Mouse (Mus musculus): ENCODE results near the gene Gjb5. TPM values are rescaled to one million over a fixed set of nuclear protein-coding genes. Genes with fewer than 3 reads are reported as not detected.

The Gjb5 gene
- total RNA-seq, 1 experiment from 2014 or later = 0.37 TPM

DNA sequence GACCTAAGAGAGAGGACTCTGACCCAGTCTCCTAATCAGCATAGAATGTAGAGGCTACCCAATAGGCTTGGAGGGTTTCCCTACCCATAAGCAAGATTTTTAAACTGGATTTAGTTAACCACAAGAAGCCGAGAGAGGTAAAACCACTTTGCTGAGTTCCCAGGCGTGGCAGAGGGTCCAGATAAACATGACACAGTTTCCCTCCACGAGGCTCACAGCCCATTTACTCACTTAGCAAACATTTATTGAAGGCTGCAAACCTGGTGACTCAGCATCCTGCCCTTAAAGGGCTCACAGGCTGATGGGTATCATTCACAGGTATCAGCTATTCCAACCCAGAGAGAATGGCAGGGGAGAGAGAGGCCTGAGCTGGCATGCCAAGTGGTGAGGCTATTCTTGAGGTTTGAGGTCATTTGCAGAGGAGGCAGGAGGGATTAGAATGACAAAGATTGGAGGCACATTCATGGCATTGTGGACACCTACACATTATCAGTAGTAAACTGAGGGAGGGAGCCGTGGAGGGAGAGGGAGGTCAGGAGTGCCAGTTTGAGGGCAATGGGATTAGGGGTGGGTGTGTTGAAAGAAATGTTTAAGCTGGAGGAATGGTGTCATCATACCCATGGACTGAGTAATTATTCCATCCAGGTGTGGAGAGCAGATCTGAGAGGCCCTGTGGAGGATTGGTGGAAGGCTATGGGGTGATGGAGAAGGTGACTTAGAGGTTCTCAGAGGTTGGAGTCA lies 8.3 kb downstream of the Gjb5 start:
- DNase-seq = no peak

DNA sequence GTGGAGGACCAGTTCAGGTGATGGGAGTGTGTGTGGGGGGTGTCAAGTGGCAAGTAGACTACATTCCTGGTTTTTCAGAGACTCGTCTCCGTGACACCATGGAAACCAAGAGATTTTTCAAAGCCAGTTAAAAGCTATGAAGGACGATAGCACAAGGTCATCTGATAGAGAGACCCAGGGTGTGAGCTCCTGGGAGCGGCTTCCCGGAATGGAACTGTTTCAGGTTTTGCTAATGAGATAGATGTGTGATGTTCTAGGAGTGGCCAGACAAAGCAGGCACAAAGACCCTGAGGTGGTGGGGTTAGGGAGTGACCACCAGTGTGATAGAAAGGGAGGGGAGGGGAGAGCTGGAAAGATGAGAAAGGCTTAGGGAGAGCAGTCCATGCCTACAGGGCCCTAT lies 13.0 kb downstream of the Gjb5 start:
- DNase-seq = no peak

DNA sequence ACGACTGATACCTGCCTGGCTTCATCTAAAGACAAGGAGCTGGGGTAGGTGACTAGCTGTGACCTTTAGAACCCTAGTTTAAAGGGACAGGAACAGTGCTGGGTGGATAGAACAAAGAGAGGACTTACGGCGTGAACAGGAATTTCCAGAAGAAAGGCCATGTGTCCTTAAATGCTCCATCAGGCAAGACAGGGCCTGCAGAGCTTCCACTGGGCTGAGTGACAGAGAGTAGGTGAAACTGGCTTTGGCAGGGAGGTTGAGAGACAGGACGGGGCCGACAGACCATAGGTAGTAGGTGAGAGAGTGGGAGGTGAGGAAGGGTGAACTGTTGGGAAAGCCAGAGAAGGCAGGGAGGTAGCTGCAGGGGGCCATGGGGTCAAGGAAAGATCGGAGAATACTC lies 16.6 kb downstream of the Gjb5 start:
- no peak for DNase-seq

DNA sequence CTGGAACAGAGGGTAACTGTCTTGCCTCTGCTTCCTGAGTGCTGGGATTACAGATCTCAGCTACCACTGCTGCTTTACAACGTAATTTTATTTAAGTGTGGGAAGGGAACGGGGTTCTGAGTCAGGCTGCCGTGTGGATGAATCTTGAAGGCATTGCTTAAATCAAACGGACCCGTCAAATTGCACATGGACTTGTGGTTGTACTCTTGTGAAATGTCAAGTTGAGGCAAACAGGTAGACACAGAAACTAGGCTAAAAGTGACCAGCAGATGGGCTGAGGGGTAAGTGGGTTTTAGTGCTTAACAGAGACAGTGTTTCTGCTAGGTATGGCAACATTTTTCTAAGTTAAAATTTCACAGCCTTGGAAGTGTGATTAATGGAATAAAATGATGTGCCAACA lies 20.3 kb downstream of the Gjb5 start:
- no peak for DNase-seq

DNA sequence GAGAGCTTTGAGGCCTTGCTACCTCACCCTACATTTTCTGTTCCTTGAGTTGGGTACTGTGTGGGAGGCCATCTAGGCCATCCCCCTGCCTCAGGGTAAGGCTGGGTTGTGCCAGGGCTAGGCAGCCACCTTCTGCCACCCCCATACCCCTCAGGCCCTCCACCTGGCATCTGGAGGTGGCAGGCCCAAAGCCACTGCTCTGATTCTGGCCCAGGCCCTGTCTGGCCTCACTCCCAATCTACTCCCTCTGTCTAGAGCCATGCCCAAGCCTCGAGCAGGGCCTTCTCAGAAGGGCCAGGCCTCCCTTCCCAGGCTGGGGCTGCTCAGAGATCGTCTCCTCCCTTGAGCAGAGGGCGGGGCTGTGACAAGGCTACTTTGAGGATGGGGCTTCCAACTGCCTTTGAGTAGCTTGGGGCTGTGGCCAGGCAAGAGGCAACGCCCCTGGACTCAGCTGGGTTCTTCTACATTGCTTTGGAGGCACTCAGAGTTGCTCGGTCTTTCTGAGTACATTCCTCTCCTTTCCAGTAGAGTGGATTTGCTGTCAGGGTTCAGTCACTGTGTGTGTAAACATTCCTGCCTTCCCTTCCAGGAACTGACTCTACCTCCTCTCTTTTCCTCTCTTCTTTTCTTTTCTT lies 23.0 kb downstream of the Gjb5 start:
- no peak for DNase-seq

DNA sequence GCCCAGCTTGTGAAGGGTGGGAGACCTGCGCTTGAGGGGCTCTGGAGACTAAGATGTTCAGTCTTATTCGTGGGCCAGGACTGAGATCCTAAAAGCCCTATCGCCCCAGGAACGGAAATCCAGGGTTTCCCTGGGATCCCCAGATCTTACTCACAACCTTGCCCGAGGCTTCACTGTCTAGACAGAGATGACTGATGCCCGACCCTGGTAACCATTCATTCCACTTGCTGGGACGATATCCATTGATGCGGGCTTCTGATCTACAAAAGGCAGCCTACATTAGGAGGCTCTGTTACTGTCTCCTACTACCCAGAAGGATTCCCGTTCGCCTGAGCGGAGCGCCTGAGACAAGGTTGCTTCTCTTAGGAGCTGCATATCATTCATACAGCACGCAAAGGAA lies 26.8 kb downstream of the Gjb5 start:
- peak; percentile 40 for DNase-seq

DNA sequence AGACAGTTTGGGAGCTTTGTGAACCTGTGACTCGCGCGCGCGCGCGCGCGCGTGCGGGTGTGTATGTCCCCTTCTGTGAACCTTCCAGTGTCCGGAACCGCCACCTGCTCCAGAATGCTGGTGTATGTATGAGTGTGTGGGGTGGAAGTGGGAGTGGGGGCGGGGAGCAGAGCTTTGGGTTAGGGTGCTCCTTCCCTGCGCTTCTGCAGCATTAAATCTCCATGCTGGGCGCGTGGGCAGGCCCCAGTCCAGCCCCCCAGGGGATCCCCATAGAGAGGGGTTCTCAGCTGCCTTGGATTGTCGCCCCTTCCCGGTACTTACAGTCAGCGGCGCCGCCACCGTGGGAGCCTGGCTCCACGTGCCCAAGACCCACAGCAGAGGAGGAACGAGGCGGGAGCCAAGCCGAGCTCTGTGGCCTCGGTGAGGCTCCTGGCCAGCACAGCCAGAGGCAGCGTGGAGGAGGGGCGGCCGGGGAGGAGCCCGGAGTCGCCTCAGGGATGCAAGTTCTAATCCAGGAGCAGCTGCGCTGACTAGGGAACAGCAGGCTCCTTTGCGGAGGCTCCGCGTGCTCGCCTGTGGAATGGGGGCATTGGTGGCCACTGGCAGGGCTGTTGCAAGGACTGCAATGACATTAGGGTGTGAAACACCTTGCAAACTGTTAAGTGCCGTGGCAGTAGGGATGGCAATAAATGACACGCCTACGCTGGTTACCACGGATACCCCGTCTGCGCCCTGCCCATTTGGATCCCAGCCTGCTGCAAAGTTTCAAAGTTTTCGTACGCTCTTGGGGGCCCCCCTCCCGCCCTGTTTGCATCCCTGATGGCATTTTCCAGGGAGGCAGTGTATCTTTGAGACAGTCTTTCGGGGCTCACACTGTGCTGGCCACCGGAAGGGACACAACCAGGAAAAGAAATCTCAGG lies 27.5 kb downstream of the Gjb5 start, which contains the start of gene Gjb3:
Gjb3 (minus strand) TSS at position 664 of the 920 bp plus-strand sequence.
- DNase-seq = peak; percentile 63

DNA sequence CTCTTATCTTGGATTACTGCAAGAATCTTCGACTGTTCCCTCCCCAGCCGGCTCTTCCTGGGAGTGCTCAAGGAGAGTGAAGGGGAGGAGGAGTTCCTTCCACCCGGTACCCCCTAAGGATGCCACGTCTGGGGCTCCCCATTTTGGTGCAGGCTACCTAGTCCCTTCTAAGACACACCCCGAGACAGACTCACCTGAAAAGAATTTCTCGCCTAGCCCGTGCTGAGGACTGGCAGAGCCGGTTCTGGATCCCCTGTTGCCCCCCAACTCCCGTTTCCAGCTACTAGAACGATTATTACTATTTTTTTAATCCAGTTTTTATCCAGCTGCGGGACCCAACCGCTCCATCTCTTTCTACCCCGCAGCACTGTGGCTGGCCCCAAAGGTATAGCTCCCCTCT lies 28.2 kb downstream of the Gjb5 start:
- no peak for DNase-seq

DNA sequence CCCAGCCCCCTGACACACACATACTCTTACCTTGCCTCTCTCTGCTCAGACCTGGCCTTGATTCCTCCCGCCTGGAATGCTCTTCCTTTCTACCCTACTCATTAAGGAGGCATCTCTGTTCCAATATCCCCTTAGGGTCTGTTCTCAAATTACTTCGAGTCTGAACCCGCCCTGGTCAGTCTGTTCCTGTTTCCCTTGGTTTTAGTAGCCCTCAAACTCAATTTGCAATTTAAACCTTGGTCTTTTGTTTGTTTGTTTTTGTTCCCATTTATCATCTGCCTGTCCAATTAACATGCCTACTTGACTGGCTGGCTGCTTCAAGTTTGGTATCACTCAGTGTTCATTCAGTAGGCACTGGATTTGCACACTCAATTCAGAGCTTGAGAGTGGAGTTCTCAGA lies 28.9 kb downstream of the Gjb5 start:
- DNase-seq = no peak

DNA sequence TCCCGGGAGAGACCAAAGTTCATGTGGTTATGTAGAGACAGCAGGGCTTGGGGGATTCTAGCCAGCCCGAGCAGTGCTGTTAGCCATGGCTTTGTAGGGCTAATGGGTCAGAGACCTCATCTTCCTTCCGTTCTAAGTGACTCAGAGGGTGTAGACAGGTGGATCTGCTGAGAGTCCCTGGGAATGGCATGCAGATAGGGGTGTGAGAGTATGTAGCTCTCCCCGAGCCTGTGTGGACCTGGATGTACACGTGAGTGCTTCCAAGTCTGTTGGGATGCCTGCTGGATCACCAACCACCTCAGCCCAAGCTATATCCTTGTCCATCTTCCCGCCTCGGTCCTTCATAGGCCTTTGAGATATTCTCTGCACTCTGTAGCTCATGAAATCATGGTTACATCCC lies 29.6 kb downstream of the Gjb5 start:
- no peak for DNase-seq

DNA sequence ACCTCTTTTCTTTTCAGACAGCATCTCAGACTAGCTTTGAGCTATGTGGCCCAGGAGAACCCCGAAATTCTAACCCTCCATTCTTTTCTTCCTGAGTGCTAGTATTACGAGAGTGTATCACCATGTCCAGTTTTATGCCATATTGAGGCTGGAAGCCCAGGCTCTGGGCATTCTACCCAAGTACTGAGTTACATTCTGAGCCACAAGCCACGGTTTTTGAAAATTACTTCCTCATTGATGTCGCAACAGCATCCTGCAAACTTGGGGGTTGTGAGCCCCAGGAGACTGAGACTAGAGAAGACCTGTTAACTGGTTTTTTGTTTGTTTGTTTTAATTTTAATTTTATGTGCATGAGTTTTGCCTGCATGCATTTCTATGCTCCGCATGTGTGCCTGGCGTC lies 30.2 kb downstream of the Gjb5 start:
- DNase-seq = no peak

DNA sequence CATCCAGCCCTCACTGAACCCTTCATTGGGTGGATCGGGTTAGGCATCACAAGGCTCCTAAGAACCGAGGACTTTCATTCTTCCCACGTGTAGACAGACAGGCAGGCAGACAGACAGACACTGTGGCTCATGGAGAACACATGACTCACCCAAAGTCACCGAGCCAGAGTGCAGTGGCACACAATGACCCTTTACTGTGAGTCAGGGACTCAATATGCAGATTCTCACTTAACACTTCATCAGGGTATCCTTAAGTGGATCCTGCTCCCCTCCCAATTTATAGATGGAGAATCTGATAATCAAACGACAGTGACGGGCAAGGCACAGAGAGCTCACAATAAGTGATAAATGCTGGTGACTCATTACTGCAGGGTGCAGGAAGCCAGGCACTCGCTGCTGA lies 30.7 kb downstream of the Gjb5 start:
- no peak for DNase-seq

DNA sequence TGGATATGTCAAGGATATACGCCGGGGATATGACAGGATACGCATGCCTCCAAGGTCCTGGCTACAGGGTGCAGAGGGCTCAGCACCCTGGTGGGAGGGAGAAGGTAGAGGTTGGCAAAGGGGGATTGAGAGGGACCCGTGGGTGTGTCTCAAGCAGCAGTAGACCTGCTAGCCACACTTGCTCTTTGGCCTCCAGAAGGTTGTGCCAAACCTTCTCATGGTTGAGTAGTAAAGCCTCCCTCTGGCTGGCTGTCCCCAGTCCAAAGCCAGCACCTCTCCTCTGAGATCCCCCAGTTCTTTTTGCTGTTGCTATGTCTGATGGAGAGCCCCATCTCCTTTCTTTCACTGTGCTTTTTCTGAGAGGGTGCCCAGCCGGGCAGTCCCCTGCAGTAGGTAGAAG lies 32.7 kb downstream of the Gjb5 start:
- DNase-seq = no peak

DNA sequence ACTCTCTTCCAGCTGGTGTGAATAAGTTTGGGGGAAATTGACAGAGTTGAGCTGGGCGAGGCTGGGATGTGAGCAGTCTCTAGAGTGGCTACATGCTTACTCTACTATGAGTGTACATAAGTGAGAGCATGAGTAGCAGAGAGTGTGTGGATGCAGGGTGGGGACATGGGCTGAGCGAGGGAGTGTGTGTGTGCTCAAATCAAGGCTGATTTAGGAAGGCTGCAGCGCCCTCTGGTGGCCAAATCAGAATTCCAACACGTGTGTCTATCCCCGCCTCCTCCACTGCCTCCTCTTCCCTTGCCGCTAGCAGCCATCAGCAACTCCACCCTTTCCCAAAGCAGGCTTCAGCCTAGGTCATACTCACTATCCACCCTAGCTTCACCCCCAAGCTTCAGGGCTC lies 33.2 kb downstream of the Gjb5 start:
- peak; percentile 89 for DNase-seq

DNA sequence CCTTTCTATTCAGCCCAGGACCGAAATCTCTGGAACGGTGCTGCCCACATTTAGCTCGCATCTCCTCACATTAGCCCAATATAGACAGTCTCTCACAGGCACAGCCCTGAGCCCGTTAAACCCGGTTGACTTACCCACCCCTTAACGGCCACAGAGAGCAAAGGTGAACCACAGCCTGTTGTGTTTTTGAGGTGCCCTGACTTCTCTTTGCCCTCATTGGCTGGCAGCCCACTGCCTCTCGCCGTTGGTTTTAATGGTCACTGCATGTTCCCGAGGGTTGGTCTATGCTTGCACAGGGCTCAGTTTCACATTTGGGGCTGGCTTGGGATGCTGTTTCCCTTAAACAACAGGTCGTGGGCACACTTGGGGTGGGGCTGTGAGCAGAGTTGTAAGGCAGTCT lies 33.7 kb downstream of the Gjb5 start:
- no peak for DNase-seq

DNA sequence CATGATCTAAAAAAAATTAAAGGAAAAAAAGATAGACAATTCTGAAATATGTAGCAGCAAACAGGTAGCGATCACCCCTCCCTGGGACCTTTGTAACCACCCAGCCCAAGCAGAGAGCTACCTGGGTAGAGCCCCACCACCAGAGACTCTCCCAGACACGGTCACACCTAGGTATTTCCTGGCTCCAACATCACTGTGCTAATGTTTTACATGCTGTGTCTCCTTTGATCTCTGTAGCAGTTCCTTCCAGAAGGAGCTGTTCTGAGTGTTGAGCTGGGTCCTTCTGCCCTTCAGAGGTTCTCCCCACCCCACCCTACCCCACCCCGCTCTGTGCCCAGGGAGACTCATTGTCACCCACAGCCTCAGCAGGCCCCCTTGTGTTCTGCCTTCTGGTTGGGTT lies 34.3 kb downstream of the Gjb5 start:
- no peak for DNase-seq

DNA sequence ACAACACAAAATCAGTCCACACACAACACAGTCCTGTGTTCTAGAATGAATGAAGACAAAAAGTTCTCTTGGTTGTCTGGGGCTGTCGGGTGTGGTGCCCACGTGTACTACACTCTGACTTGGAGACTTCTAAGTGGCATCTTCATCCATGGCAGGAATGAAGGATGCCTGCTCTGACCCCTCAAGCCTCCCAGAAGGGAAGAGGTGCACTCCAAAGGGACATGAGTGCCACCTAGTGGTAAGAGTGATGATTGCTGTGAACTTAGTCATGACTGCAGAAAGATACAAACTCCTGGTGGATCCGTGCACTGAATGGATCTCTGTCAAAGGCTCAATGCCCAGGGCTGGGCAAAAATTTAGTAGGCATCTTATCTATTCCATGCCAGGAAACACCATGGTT lies 38.4 kb downstream of the Gjb5 start:
- DNase-seq = peak; percentile 84

DNA sequence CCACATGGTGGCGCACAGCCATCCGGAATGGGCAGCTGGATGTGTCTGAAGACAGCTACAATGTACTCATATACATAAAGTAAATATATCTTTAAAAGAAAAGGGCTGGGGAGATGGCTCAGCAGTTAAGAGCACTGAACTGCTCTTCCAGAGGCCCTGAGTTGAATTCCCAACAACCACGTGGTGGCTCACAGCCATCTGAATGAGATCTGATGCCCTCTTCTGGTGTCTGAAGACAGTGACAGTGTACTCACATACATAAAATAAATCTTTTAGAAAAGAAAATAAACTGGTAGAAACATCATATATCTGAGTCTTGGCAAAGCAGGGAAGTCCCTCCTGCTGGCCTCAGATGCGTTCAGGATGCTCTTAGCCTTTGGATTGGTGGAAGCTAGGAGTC lies 40.8 kb downstream of the Gjb5 start:
- no peak for DNase-seq

DNA sequence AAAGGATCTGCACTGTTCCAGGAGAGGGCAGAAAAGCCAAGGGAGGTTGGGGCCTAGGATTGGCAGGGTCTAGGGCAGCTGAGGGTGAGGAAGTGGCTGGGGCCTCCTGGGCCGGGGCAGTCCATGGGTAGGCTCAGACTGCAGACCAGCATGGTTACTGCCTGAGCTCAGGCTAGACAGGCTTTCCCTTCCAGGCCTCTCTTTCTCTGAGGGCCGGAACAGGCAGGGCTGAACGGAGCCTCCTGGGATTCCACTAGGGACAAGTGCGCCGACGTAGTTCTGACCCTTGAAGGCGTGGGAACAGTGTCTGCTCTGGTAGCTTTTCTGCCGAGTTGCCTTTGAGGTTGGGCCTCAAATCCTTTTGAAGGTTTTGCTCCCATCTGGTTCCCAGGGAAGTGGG lies 42.2 kb downstream of the Gjb5 start:
- no peak for DNase-seq

DNA sequence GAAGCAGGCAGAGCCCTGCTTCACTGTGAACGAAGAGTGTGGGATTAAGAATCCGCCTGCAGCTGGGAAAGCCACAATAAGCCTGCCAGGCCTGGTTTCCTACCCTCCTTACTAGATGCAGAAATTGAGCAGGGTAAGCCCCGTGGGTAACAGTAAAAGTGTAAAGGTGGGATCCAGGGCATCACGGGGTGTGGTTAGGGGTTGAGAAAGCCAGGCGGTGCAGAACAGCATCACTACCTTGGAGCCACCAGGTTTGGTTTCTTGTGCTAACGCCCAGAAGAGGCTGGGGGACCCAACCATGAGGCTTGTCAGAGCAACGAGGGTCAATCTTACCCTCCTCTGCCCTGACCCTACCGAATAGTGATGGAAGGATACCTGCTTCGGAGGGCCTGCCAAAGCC lies 43.4 kb downstream of the Gjb5 start:
- DNase-seq = no peak

DNA sequence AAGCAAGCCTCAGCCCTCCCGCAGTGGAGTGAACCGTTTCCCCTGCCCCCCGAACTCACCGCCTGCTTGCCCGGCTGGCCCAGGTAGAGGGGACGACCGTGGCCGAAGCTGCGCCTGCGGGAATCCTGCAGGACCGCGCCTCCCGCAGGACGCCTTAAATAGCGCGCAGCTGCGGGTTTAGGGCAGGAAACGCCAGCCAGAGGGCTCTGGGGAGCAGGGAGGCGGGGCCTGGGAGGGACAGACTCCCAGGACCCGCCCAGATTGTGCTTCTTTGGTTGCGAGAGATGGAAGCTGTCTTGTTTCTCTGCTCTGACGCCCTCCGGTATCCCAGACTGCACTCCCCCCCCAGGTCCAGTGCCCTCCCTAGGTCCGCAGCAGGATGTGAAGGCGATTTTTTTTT lies 44.1 kb downstream of the Gjb5 start, which contains the start of gene Gja4:
Gja4 (minus strand) TSS at position 179 of the 400 bp plus-strand sequence.
- peak; percentile 91 for DNase-seq

DNA sequence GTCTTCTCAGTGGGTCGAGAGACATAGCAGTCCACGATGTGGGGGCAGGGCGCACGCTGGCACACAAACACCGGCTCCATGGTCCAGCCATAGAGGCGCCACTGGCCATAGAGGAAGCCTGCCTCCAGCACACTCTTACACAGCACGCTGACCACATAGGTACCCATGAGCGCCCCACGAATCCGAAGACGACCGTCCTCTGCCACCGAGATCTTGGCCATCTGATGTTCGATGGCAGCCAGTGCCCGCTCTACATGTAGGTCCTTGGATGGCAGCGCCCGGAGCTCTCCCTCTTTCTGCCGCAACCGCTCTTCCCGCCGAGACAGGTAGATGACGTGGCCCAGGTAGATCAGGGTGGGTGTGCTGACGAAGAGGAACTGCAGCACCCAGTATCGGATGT lies 45.6 kb downstream of the Gjb5 start:
- DNase-seq = no peak

DNA sequence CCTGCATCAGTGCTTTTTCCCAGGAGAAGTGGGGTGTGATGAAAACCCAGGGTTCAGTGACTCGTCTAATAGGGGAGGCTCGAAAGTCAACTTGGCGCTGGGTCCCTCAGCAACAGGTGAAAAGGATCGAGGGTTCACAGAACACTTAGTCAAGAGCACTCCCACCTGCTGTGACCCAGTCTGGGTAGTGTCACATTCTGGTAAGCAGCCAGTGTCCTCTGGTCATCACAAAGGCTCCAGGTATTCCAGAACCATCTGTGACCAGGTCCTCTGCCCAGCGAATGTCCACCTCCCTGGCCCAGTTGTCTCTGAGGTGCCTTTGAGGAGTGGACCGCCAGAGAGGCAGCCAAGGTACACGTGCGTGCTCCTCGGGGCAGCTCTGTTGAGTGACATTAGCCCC lies 46.4 kb downstream of the Gjb5 start:
- no peak for DNase-seq
